Mouse (Mus musculus) kidney, postnatal 0 days (tissue): ENCODE results near the gene Lyzl4. TPM values are rescaled to one million over a fixed set of nuclear protein-coding genes. Genes with fewer than 3 reads are reported as not detected.

ENCODE experiments used
- ATAC-seq: fragments of 200-750 bp; cut with Nextera tagmentation; replicated peaks from 2 replicates; pipeline ENCODE4 v1.8.0; 2017; ENCODE audit warnings: low read depth, moderate number of reproducible peaks, moderate TSS enrichment, moderate library complexity; ENCODE audit not compliant: low FRiP score
- DNase-seq: peaks from one replicate; pipeline ENCODE4 v3.0.0-alpha.2; 2016; ENCODE audit warnings: low spot score
- H3K27ac ChIP-seq: fragments of 300-500 bp; sonication (generic); 2 replicates; pipeline ENCODE4 v1.5.1; 2014; ENCODE audit warnings: mild to moderate bottlenecking
- H3K27me3 ChIP-seq: fragments of 300-500 bp; sonication (generic); 2 replicates; pipeline ENCODE4 v1.6.1; 2014; ENCODE audit warnings: low read length, mixed read lengths; ENCODE audit not compliant: insufficient read depth
- H3K36me3 ChIP-seq: fragments of 300-500 bp; sonication (generic); 2 replicates; pipeline ENCODE4 v1.6.1; 2014; ENCODE audit warnings: low read length, mixed read lengths; ENCODE audit not compliant: insufficient read depth
- H3K4me1 ChIP-seq: fragments of 300-500 bp; sonication (generic); replicated peaks from 2 replicates; pipeline ENCODE4 v1.6.1; 2014; ENCODE audit warnings: antibody characterized with exemption, low read length, mixed read lengths; ENCODE audit not compliant: insufficient read depth
- H3K4me2 ChIP-seq: fragments of 300-500 bp; sonication (generic); 2 replicates; pipeline ENCODE4 v1.6.1; 2014; ENCODE audit warnings: mild to moderate bottlenecking, low read length, moderate library complexity, mixed read lengths
- H3K4me3 ChIP-seq: fragments of 300-500 bp; sonication (generic); replicated peaks from 2 replicates; pipeline ENCODE4 v1.5.1; 2014; ENCODE audit warnings: low read depth, low read length
- H3K9ac ChIP-seq: fragments of 300-500 bp; sonication (generic); 2 replicates; pipeline ENCODE4 v1.6.1; 2014; ENCODE audit warnings: low read depth, low read length
- H3K9me3 ChIP-seq: fragments of 300-500 bp; sonication (generic); replicated peaks from 2 replicates; pipeline ENCODE4 v1.6.1; 2016; ENCODE audit warnings: low read length, inconsistent platforms, mixed read lengths
- CTCF ChIP-seq: IDR thresholded peaks from 2 replicates; pipeline ENCODE4 v1.5.1; 2016; ENCODE audit warnings: antibody characterized with exemption, low read depth, mild to moderate bottlenecking, moderate library complexity
- WGBS: fragments of 180-500 bp; shearing (Covaris S2); extraction: QIAGEN DNeasy Blood & Tissue Kit; methylation state at CpG from one replicate; pipeline ENCODE4 v1.1.7; 2014; 5-methylcytosine and 5-hydroxymethylcytosine counted together
- polyA plus RNA-seq: library from polyadenylated mRNA; unstranded; fragments of >200 nt; fragmentation: Nextera tagmentation; extraction: Ambion mirVana; gene quantifications from 2 replicates; pipeline ENCODE4 v1.2.1, GENCODE M21; 2015

Gene Lyzl4
- 0.28 TPM in 1 of 2 replicates, not detected in the other for polyA plus RNA-seq

DNA sequence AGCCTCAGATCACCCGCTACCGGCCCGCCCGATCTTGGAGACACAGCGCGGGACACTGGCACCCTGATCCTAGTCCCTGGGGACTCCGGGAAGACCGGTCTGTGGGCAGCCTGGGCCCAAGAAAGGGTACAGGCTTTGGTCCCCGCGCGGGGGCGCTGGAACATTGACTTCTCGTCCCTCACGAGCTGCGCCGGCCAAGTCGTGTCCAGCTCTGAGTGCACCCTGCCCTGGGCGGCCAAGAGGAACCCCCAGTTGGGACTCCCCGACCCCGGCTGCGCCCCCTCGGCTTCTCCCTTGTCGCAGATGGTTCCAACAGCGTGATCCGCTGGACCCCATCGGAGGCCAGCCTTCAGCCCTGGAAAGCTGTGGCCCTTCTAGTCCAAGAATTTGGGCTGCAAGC, at the start of gene Lyzl4:
Lyzl4 (minus strand) TSS at position 96 of the 400 bp plus-strand sequence.
- Histone ChIP-seq H3K4me3 (peak within 1 kb of the TSS; percentile 38), H3K9me3 (no peaks in the 10 kb centered on the region), H3K4me1 (peaks cover 15% of the 10 kb centered on the region; the same call in 1 of the 2 replicates), H3K27ac (no peak within 1 kb of the TSS), H3K36me3 (no peaks in the 10 kb centered on the region), H3K27me3 (peaks cover 28% of the 10 kb centered on the region), H3K9ac (peak within 1 kb of the TSS; percentile 28), H3K4me2 (peak within 1 kb of the TSS; percentile 89)
- WGBS: under 1% methylated on average over 25 of the region's 26 CpGs
- DNase-seq (peak; percentile 82), ATAC-seq (peak; percentile 76; the same call in 1 of the 2 replicates)
- peak; percentile 63 for TF ChIP-seq CTCF

DNA sequence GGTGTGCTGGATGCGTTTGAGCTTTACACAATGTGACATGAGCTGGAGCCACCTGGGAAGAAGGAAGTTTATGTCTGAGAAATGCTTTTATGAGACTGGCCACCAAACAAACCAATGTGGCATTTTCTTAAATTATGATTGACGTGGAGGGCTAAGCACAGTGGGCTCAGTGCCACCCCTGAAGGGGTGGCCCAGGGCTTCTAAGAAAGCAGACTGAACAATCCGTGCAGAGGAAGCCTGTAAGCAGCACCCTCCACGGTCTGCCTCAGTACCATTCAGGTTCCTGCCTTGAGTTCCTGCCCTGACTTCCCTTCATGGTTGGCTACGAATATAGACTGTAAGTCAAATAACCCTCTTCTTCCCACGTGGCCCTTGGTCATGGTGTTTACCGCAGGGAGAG, 48.8 kb upstream of the Lyzl4 start:
- Histone ChIP-seq H3K9ac (no peak overlapping the region), H3K4me1 (no peaks in the 10 kb centered on the region), H3K27me3 (no peaks in the 10 kb centered on the region), H3K4me2 (no peak overlapping the region), H3K9me3 (no peaks in the 10 kb centered on the region), H3K4me3 (no peak overlapping the region), H3K27ac (no peak overlapping the region), H3K36me3 (0 out of 2 replicates have a peak, but pooled peaks cover 8% of the 10 kb centered on the region)
- no peak for DNase-seq
- no peak for TF ChIP-seq CTCF
- no peak for ATAC-seq
- WGBS: 88% methylated on average over 7 of the region's 7 CpGs

DNA sequence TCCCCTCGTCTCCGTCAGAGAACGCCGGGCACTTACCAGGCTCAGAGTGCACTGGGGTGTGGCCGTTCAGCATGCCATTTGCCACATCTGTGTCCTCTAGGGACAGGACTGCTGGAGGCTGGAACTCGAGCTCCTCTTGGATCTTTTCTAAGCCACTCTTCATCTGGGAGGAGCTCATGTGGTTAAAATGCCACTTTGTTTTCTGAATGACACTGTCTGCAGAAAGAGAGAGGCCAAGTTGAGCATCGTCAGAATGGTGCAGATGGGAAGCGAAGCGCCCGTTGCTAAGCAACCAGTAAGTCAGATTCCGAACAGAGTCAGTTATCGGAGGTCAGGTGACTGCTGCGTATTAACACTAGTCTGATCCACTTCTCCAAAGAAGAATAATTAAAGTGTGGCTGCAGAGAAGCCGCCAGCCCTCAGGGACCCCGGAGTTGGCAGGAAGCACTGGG, 48.3 kb upstream of the Lyzl4 start:
- no peaks in the 10 kb centered on the region for H3K9me3 ChIP-seq
- no peak for DNase-seq
- no peak for ATAC-seq
- H3K27me3 ChIP-seq: no peaks in the 10 kb centered on the region
- H3K36me3 ChIP-seq: 0 out of 2 replicates have a peak, but pooled peaks cover 8% of the 10 kb centered on the region
- no peak overlapping the region for H3K4me3 ChIP-seq
- H3K9ac ChIP-seq: no peak overlapping the region
- 58% methylated on average over 15 of the region's 15 CpGs for WGBS
- TF ChIP-seq CTCF: no peak
- H3K27ac ChIP-seq: no peak overlapping the region
- H3K4me1 ChIP-seq: no peaks in the 10 kb centered on the region
- H3K4me2 ChIP-seq: no peak overlapping the region

DNA sequence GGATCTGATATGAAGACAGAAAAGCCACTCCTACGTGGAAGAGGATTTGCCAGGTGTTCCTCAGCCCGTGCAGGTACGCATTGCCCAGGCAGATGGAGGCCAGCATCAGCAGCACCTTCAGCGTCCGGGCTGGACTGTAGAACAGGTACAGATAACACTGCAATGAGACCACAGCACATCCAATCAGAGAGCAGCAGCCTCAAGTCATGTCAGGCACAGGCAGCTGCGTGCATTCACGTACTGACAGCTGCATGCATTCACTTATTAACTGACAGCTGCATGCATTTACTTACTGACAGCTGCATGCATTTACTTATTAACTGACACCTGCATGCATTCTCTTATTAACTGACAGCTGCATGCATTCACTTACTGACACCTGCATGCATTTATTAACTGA, 42.8 kb upstream of the Lyzl4 start:
- no peak for DNase-seq
- ATAC-seq: no peak

DNA sequence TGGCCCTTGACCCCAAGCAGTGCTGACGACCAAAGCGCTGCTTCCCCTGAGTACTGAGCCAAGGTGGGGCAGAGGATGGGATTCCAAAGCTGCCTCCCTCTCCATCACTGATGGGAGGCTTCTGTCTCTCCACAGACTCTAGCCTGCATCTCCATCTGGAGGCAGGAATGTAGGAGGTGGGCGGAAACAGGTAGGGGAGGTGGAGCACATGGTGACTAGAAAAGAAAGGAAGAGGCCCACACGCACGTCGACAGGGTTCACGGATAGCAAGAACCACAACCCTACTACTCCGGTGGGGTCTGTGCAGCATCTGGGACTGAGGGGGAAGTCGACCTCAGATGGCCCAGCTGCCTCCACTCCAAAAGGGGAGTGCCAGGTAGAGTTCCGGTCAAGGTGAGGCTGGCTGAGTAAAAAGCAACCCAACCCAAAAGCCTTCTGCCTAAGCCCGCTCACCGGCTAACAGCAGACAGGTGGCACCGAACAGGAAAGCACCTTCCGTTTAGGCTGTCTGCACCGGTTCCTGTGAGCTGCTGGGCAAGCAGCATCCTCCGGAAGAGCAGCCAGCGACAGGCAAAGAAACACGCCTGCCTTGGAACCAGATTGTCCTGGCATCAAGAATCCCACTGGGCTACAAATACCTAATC, 40.3 kb upstream of the Lyzl4 start:
- Histone ChIP-seq H3K4me2 (no peak overlapping the region), H3K36me3 (peaks cover 7% of the 10 kb centered on the region; the same call in 1 of the 2 replicates), H3K4me3 (no peak overlapping the region), H3K4me1 (no peaks in the 10 kb centered on the region), H3K27me3 (no peaks in the 10 kb centered on the region), H3K9ac (no peak overlapping the region), H3K27ac (no peak overlapping the region), H3K9me3 (no peaks in the 10 kb centered on the region)
- DNase-seq (no peak), ATAC-seq (no peak)
- TF ChIP-seq CTCF: no peak
- 80% methylated on average over 18 of the region's 18 CpGs for WGBS

More for the DNA sequence above, 42.8 kb upstream of the Lyzl4 start:
- Histone ChIP-seq H3K27ac (no peak overlapping the region), H3K4me3 (no peak overlapping the region), H3K36me3 (peaks cover 13% of the 10 kb centered on the region; the same call in 1 of the 2 replicates), H3K9ac (no peak overlapping the region), H3K27me3 (no peaks in the 10 kb centered on the region), H3K9me3 (no peaks in the 10 kb centered on the region), H3K4me2 (no peak overlapping the region), H3K4me1 (no peaks in the 10 kb centered on the region)
- no peak for TF ChIP-seq CTCF
- WGBS: 80% methylated on average over 7 of the region's 7 CpGs

DNA sequence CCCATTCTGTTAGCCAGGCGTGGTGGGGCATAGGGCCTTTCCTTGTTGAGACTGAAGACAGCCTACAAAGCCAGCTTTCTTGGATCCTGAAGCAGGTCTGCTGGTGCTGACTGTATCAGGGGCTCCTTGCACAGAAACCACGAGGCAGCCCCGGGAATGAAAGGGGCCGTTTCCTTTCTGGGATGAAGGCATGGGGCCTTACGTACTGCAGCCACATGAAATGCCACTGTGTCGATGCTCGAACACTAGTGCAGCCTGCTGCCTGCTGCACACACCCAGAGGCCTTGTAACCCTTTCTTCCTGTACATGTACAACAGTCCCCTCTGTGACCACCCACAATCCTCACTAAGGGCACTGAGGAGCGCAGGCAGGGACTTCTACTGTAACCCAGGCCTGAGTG, 39.3 kb upstream of the Lyzl4 start:
- H3K4me3 ChIP-seq: no peak overlapping the region
- H3K4me2 ChIP-seq: no peak overlapping the region
- no peaks in the 10 kb centered on the region for H3K4me1 ChIP-seq
- DNase-seq: no peak
- no peak overlapping the region for H3K27ac ChIP-seq
- H3K36me3 ChIP-seq: peaks cover 7% of the 10 kb centered on the region; the same call in 1 of the 2 replicates
- no peak for ATAC-seq
- H3K9ac ChIP-seq: no peak overlapping the region
- TF ChIP-seq CTCF: no peak
- WGBS: 73% methylated on average over 8 of the region's 8 CpGs
- H3K9me3 ChIP-seq: no peaks in the 10 kb centered on the region
- no peaks in the 10 kb centered on the region for H3K27me3 ChIP-seq
